Mouse (Mus musculus) G1E (cell line): ENCODE data around the gene Med21. TPM values are rescaled to one million over a fixed set of nuclear protein-coding genes. Genes with fewer than 3 reads are reported as not detected.

Source experiments
- ATAC-seq: 2 replicates; pipeline ENCODE4 v1.8.0; 2016; ENCODE audit warnings: mild to moderate bottlenecking; ENCODE audit not compliant: insufficient number of reproducible peaks, poor library complexity, low FRiP score, severe bottlenecking; ENCODE audit errors: extremely low read depth
- DNase-seq: peaks from one replicate; pipeline ENCODE4 v3.0.0; 2012; ENCODE audit warnings: low spot score
- H3K27me3 ChIP-seq: 2 replicates; pipeline ENCODE4 v1.6.1; 2012; ENCODE audit warnings: mild to moderate bottlenecking, low read length, inconsistent platforms; ENCODE audit not compliant: insufficient read depth
- H3K36me3 ChIP-seq: replicated peaks from 2 replicates; pipeline ENCODE3; 2012; ENCODE audit warnings: mild to moderate bottlenecking, inconsistent platforms
- H3K4me1 ChIP-seq: 2 replicates; pipeline ENCODE4 v1.6.1; 2012; ENCODE audit warnings: low read depth, low read length, inconsistent platforms, mixed read lengths; ENCODE audit not compliant: insufficient read depth
- H3K4me3 ChIP-seq: 2 replicates; pipeline ENCODE4 v1.5.1; 2012; ENCODE audit warnings: low read depth, mild to moderate bottlenecking, inconsistent platforms, low read length, moderate library complexity, mixed read lengths
- H3K9me3 ChIP-seq: replicated peaks from 2 replicates; pipeline ENCODE4 v1.6.1; 2012; ENCODE audit warnings: inconsistent platforms
- CTCF ChIP-seq: IDR thresholded peaks from 2 replicates; pipeline ENCODE4 v1.5.1; 2012; ENCODE audit warnings: low read depth, low read length, inconsistent platforms, mixed read lengths
- GATA1 ChIP-seq: IDR thresholded peaks from 2 replicates; pipeline ENCODE4 v1.6.1; 2012; ENCODE audit warnings: borderline replicate concordance, low read length, inconsistent platforms, mixed read lengths
- GATA2 ChIP-seq: IDR thresholded peaks from 2 replicates; pipeline ENCODE4 v1.6.1; 2012; ENCODE audit warnings: low read depth, low read length, inconsistent platforms, borderline replicate concordance
- POLR2AphosphoS5 ChIP-seq: IDR thresholded peaks from 2 replicates; pipeline ENCODE4 v1.6.1; 2012; ENCODE audit warnings: low read depth, low read length, inconsistent platforms; ENCODE audit not compliant: insufficient replicate concordance
- TAL1 ChIP-seq: conservative IDR thresholded peaks from 2 replicates; pipeline ENCODE4 v1.6.1; 2012; ENCODE audit warnings: low read depth, low read length, inconsistent platforms, mixed read lengths
- polyA plus RNA-seq: library from polyadenylated mRNA; stranded (reverse); fragments of >175 nt; gene quantifications from 2 replicates; pipeline ENCODE4 v1.2.3, GENCODE M21; 2012
- total RNA-seq, 2 experiments: library from RNA; stranded (forward) in 1 of 2; stranded (reverse) in 1 of 2; fragments of 200-1000 nt in 1 of 2; fragments of >200 nt in 1 of 2; fragmentation: Nextera tagmentation in 1 of 2; gene quantifications; 2 replicates each; pipeline ENCODE4 v1.2.3; 2014 to 2017

The Med21 gene
- total and polyA plus RNA-seq, 3 experiments, result 5.7 to 99.1 (median 65.7) TPM

GRCm38 (mm10) chr6:146643184-146643570 is 830 bp downstream of the Med21 start:
- Histone ChIP-seq H3K4me3 (peak overlapping the region; percentile 90), H3K4me1 (peaks cover 31% of the 10 kb centered on the region), H3K27me3 (no peaks in the 10 kb centered on the region), H3K9me3 (no peaks in the 10 kb centered on the region), H3K36me3 (peaks cover 11% of the 10 kb centered on the region)
- DNase-seq (peak; percentile 14), ATAC-seq (peak; percentile 37)
- TF ChIP-seq CTCF, result no peak
- no peak for TF ChIP-seq GATA1
- TF ChIP-seq POLR2AphosphoS5, result no peak
- TF ChIP-seq GATA2, result no peak
- no peak for TF ChIP-seq TAL1

- DNase-seq (no peak), ATAC-seq (no peak)
- Histone ChIP-seq H3K27me3 (no peaks in the 10 kb centered on the region), H3K36me3 (peaks cover 32% of the 10 kb centered on the region), H3K4me1 (no peaks in the 10 kb centered on the region), H3K9me3 (no peaks in the 10 kb centered on the region), H3K4me3 (no peak overlapping the region)
- TF ChIP-seq GATA2 (no peak), POLR2AphosphoS5 (no peak), TAL1 (no peak), GATA1 (no peak), CTCF (no peak)
These were observed 7.7 kb downstream of the Med21 start for GRCm38 (mm10) chr6:146650013-146650412.

GRCm38 (mm10) chr6:146651431-146651830 is 9.1 kb downstream of the Med21 start:
- DNase-seq (no peak), ATAC-seq (no peak)
- no peak for TF ChIP-seq TAL1
- TF ChIP-seq GATA1, result no peak
- TF ChIP-seq GATA2, result no peak
- no peak for TF ChIP-seq CTCF
- no peak for TF ChIP-seq POLR2AphosphoS5

GRCm38 (mm10) chr6:146653197-146653596 is 10.8 kb downstream of the Med21 start:
- Histone ChIP-seq H3K27me3 (no peaks in the 10 kb centered on the region), H3K4me1 (no peaks in the 10 kb centered on the region), H3K4me3 (no peak overlapping the region), H3K9me3 (no peaks in the 10 kb centered on the region), H3K36me3 (peaks cover 21% of the 10 kb centered on the region)
- ATAC-seq (no peak), DNase-seq (no peak)
- no peak for TF ChIP-seq CTCF
- no peak for TF ChIP-seq TAL1
- TF ChIP-seq GATA2, result no peak
- no peak for TF ChIP-seq GATA1
- no peak for TF ChIP-seq POLR2AphosphoS5

More at GRCm38 (mm10) chr6:146651431-146651830, 9.1 kb downstream of the Med21 start:
- Histone ChIP-seq H3K27me3 (no peaks in the 10 kb centered on the region), H3K36me3 (peaks cover 28% of the 10 kb centered on the region), H3K4me1 (no peaks in the 10 kb centered on the region), H3K4me3 (no peak overlapping the region), H3K9me3 (no peaks in the 10 kb centered on the region)

GRCm38 (mm10) chr6:146660591-146660990 is 18.2 kb downstream of the Med21 start:
- H3K4me1 ChIP-seq, result peaks cover 5% of the 10 kb centered on the region; the same call in 1 of the 2 replicates
- no peak for ATAC-seq
- no peaks in the 10 kb centered on the region for H3K9me3 ChIP-seq
- no peaks in the 10 kb centered on the region for H3K27me3 ChIP-seq
- no peak overlapping the region for H3K4me3 ChIP-seq
- DNase-seq, result no peak
- no peaks in the 10 kb centered on the region for H3K36me3 ChIP-seq
- TF ChIP-seq POLR2AphosphoS5, result no peak

GRCm38 (mm10) chr6:146661655-146662054 is 19.3 kb downstream of the Med21 start:
- H3K4me3 ChIP-seq, result no peak overlapping the region
- DNase-seq (no peak), ATAC-seq (no peak)
- H3K4me1 ChIP-seq, result peaks cover 5% of the 10 kb centered on the region; the same call in 1 of the 2 replicates
- no peaks in the 10 kb centered on the region for H3K27me3 ChIP-seq
- no peak for TF ChIP-seq POLR2AphosphoS5
- TF ChIP-seq GATA2, result no peak
- no peak for TF ChIP-seq TAL1
- no peak for TF ChIP-seq CTCF
- no peak for TF ChIP-seq GATA1
- no peaks in the 10 kb centered on the region for H3K36me3 ChIP-seq
- H3K9me3 ChIP-seq, result no peaks in the 10 kb centered on the region

GRCm38 (mm10) chr6:146662679-146663078 is 20.3 kb downstream of the Med21 start:
- TF ChIP-seq CTCF, result peak; percentile 83
- TF ChIP-seq TAL1, result no peak
- TF ChIP-seq GATA2, result no peak
- TF ChIP-seq POLR2AphosphoS5, result no peak
- Histone ChIP-seq H3K36me3 (no peaks in the 10 kb centered on the region), H3K4me3 (no peak overlapping the region), H3K4me1 (peaks cover 5% of the 10 kb centered on the region; the same call in 1 of the 2 replicates), H3K27me3 (no peaks in the 10 kb centered on the region), H3K9me3 (no peaks in the 10 kb centered on the region)
- ATAC-seq, result peak; percentile 66; the same call in 1 of the 2 replicates
- no peak for DNase-seq
